Mouse (Mus musculus) testis, adult 2 months (tissue): ENCODE data around the gene Paqr6.

Experiments used
- CTCF ChIP-seq: fragments of 200-500 bp; IDR thresholded peaks from 2 replicates; pipeline ENCODE4 v1.5.1; 2012; ENCODE audit warnings: low read depth, mild to moderate bottlenecking, inconsistent platforms, low read length, moderate library complexity; ENCODE audit not compliant: control insufficient read depth, insufficient read depth, insufficient replicate concordance
- POLR2A ChIP-seq: fragments of 200-500 bp; IDR thresholded peaks from 2 replicates; pipeline ENCODE4 v1.6.1; 2012; ENCODE audit warnings: low read depth, mild to moderate bottlenecking, inconsistent platforms, low read length, moderate library complexity; ENCODE audit not compliant: control insufficient read depth

DNA sequence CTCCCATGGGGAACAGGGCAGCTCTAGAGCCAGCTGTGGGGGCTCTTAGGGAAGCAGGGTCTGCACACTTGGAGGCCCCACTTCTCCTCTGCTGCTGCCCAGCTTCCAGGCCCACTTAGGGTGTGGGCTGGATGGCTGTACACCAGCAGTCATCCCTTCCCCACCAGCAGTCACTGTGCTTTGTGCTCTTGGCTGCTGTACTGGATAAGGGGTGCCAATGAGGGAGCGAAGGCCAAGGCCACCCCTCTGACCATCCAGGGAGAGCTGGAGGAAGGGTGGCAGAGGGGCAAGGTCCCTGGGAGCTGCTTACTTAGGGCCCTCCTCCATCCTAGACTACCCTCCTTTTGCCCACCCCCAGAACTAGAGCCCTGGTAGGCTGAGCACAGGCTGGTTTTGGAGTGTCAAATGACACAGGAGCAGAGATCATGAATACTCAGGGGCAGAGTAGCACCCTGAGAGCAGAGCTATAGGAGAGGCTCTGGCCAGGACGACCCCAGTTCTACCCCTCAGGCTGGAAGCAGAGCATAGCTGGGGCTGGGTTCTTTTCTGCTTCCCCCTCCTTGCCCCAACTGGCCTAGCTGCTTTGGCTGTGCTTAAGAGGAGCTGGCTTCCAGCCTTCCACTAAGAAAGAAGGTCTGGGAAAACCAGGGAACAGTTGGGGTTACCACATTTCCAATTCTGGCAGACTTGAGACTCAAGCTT lies 2.6 kb upstream of the Paqr6 start:
- TF ChIP-seq POLR2A: no peak
- TF ChIP-seq CTCF: no peak
